Mouse (Mus musculus): Measurements from ENCODE around the gene Btg3. TPM values are rescaled to one million over a fixed set of nuclear protein-coding genes. Genes with fewer than 3 reads are reported as not detected.

Btg3 gene
- total and polyA plus RNA-seq, 3 experiments, result 21.6 to 72.2 (median 43.9) TPM

- Histone ChIP-seq H3K27me3 (replicated peaks) (no peaks in the 10 kb centered on the region), H3K36me3 (replicated peaks in 1 of 2; ENCODE audit: control insufficient read depth in 1 of 2, insufficient read depth in 1 of 2, low read length in 1 of 2) (no peaks in the 10 kb centered on the region), H3K9ac (ENCODE audit: insufficient read depth, low read depth) (no peak overlapping the region), H3K4me2 (ENCODE audit: insufficient read depth, low read depth, poor library complexity, severe bottlenecking) (no peak overlapping the region), H3K4me3 (replicated peaks in 1 of 3; ENCODE audit: low read depth in 2 of 3, low read length in 2 of 3, poor library complexity in 1 of 3) (no peak overlapping the region), H3K27ac (ENCODE audit: insufficient read depth, low read depth) (no peak overlapping the region), H3K9me3 (replicated peaks; ENCODE audit: low read length) (no peaks in the 10 kb centered on the region), H3K79me2 (replicated peaks; ENCODE audit: control insufficient read depth, extremely low read depth, insufficient read depth, poor library complexity, severe bottlenecking) (no peaks in the 10 kb centered on the region), H3K4me1 (ENCODE audit: control insufficient read depth in 1 of 2, insufficient read depth in 2 of 2) (no peaks in the 10 kb centered on the region)
- dilution Hi-C loops (cut with MboI; ENCODE audit: extremely low pct_ligation_motif_present, extremely low pct_unique_long_range_greater_than_20kb, low sequenced_read_pairs) (no loop called here), in situ Hi-C loops (cut with MboI; ENCODE audit: low pct_ligation_motif_present, low pct_unique_long_range_greater_than_20kb, low sequenced_read_pairs) (no loop called here)
- no peak for TF ChIP-seq TBP (conservative IDR thresholded peaks at IDR 0.05; ENCODE audit: low read depth, low read length)
- TF ChIP-seq POLR2AphosphoS2 (IDR thresholded peaks at IDR 0.05; ENCODE audit: low read depth, low read length), result no peak
- TF ChIP-seq CHD1 (IDR thresholded peaks at IDR 0.05; ENCODE audit: low read depth, low read length), result no peak
- no peak for TF ChIP-seq UBTF (IDR thresholded peaks at IDR 0.05; ENCODE audit: low read depth, low read length)
- no peak for TF ChIP-seq ELF1 (IDR thresholded peaks at IDR 0.05; ENCODE audit: low read depth, low read length)
- no peak for TF ChIP-seq NELFE (IDR thresholded peaks at IDR 0.05; ENCODE audit: low read depth, low read length)
- no peak for TF ChIP-seq RCOR1 (conservative IDR thresholded peaks at IDR 0.05; ENCODE audit: low read depth, low read length)
- no peak for DNase-seq (ENCODE audit: extremely low read depth)
Measured at GRCm38 (mm10) chr16:78402316-78402715, 25.3 kb upstream of the Btg3 start.

DNA sequence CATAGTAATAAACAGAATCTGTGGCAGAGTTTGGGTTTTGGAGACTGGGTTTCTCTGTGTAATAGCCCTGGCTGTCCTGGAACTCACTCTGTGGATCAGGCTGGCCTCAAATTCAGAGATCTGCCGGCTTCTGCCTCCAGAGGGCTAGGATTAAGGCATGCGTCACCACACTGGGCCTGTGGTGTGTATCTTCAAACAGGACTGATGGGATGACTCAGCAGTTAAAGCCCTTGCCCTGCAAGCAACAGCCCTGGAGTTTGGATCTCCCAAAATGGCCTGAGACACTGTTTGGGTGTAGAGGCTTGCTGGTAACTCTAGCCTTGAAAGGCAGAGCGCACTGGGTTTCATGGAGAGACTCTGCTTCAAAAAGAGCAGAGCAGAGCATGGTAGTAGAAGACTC, 22.4 kb upstream of the Btg3 start:
- dilution Hi-C loops (cut with MboI; ENCODE audit: extremely low pct_ligation_motif_present, extremely low pct_unique_long_range_greater_than_20kb, low sequenced_read_pairs), result no loop called here
- DNase-seq (ENCODE audit: extremely low read depth), result no peak
- Histone ChIP-seq H3K27ac (ENCODE audit: insufficient read depth, low read depth) (no peak overlapping the region), H3K27me3 (replicated peaks) (no peaks in the 10 kb centered on the region), H3K9ac (ENCODE audit: insufficient read depth, low read depth) (no peak overlapping the region), H3K36me3 (replicated peaks in 1 of 2; ENCODE audit: control insufficient read depth in 1 of 2, insufficient read depth in 1 of 2, low read length in 1 of 2) (no peaks in the 10 kb centered on the region), H3K4me2 (ENCODE audit: insufficient read depth, low read depth, poor library complexity, severe bottlenecking) (no peak overlapping the region), H3K4me1 (ENCODE audit: control insufficient read depth in 1 of 2, insufficient read depth in 2 of 2) (no peaks in the 10 kb centered on the region), H3K4me3 (replicated peaks in 1 of 3; ENCODE audit: low read depth in 2 of 3, low read length in 2 of 3, poor library complexity in 1 of 3) (no peak overlapping the region), H3K9me3 (replicated peaks; ENCODE audit: low read length) (no peaks in the 10 kb centered on the region), H3K79me2 (replicated peaks; ENCODE audit: control insufficient read depth, extremely low read depth, insufficient read depth, poor library complexity, severe bottlenecking) (no peaks in the 10 kb centered on the region)
- in situ Hi-C loops (cut with MboI; ENCODE audit: low pct_ligation_motif_present, low pct_unique_long_range_greater_than_20kb, low sequenced_read_pairs), result no loop called here
- TF ChIP-seq MAZ (IDR thresholded peaks at IDR 0.05; ENCODE audit: low read depth, low read length) (no peak), BHLHE40 (IDR thresholded peaks at IDR 0.05; ENCODE audit: low read depth, low read length) (no peak), JUN (IDR thresholded peaks at IDR 0.05; ENCODE audit: insufficient read depth, low read depth, low read length) (no peak), ZC3H11A (IDR thresholded peaks at IDR 0.05; ENCODE audit: low read depth, low read length) (no peak)

GRCm38 (mm10) chr16:78398734-78399133, 21.7 kb upstream of the Btg3 start:
- H3K4me3 ChIP-seq (replicated peaks in 1 of 3; ENCODE audit: low read depth in 2 of 3, low read length in 2 of 3, poor library complexity in 1 of 3), result no peak overlapping the region
- DNase-seq (ENCODE audit: extremely low read depth), result no peak
- H3K9ac ChIP-seq (ENCODE audit: insufficient read depth, low read depth), result no peak overlapping the region
- H3K4me2 ChIP-seq (ENCODE audit: insufficient read depth, low read depth, poor library complexity, severe bottlenecking), result no peak overlapping the region
- H3K79me2 ChIP-seq (replicated peaks; ENCODE audit: control insufficient read depth, extremely low read depth, insufficient read depth, poor library complexity, severe bottlenecking), result no peaks in the 10 kb centered on the region
- dilution Hi-C loops (cut with MboI; ENCODE audit: extremely low pct_ligation_motif_present, extremely low pct_unique_long_range_greater_than_20kb, low sequenced_read_pairs), result no loop called here
- no peak overlapping the region for H3K27ac ChIP-seq (ENCODE audit: insufficient read depth, low read depth)
- in situ Hi-C loops (cut with MboI; ENCODE audit: low pct_ligation_motif_present, low pct_unique_long_range_greater_than_20kb, low sequenced_read_pairs), result no loop called here
- TF ChIP-seq RCOR1 (conservative IDR thresholded peaks at IDR 0.05; ENCODE audit: low read depth, low read length) (no peak), USF2 (conservative IDR thresholded peaks at IDR 0.05; ENCODE audit: low read depth, low read length) (no peak), GABPA (IDR thresholded peaks at IDR 0.05; ENCODE audit: insufficient replicate concordance, low read depth, low read length) (no peak), JUND (conservative IDR thresholded peaks at IDR 0.05; ENCODE audit: low read depth, low read length) (no peak)
- H3K27me3 ChIP-seq (replicated peaks), result no peaks in the 10 kb centered on the region
- no peaks in the 10 kb centered on the region for H3K9me3 ChIP-seq (replicated peaks; ENCODE audit: low read length)
- no peaks in the 10 kb centered on the region for H3K4me1 ChIP-seq (ENCODE audit: control insufficient read depth in 1 of 2, insufficient read depth in 2 of 2)
- H3K36me3 ChIP-seq (replicated peaks in 1 of 2; ENCODE audit: control insufficient read depth in 1 of 2, insufficient read depth in 1 of 2, low read length in 1 of 2), result no peaks in the 10 kb centered on the region
